Mouse (Mus musculus): ENCODE data around the gene Mrps18c. TPM values are rescaled to one million over a fixed set of nuclear protein-coding genes. Genes with fewer than 3 reads are reported as not detected.

The Mrps18c gene
- polyA plus RNA-seq, 1 experiment from 2014 or later, result 199 TPM

- WGBS, result 90% methylated on average over 4 of the region's 4 CpGs
- Histone ChIP-seq H3K4me1 (ENCODE audit: control insufficient read depth, insufficient read depth, low read length) (no peaks in the 10 kb centered on the region), H3K4me3 (ENCODE audit: low read depth, low read length) (no peak overlapping the region), H3K9ac (ENCODE audit: low read length) (no peak overlapping the region), H3K27me3 (ENCODE audit: control insufficient read depth, insufficient read depth, low read length) (no peaks in the 10 kb centered on the region), H3K27ac (replicated peaks; ENCODE audit: low read depth, low read length) (no peak overlapping the region), H3K4me2 (ENCODE audit: low read depth, severe bottlenecking) (no peak overlapping the region), H3K9me3 (ENCODE audit: control insufficient read depth, low read length) (no peaks in the 10 kb centered on the region), H3K36me3 (ENCODE audit: control insufficient read depth, insufficient read depth, low read length) (peaks cover 11% of the 10 kb centered on the region)
- ATAC-seq (ENCODE audit: insufficient number of reproducible peaks, low FRiP score, low TSS enrichment, low read depth) (no peak), DNase-seq (ENCODE audit: low spot score) (no peak)
Measured at GRCm38 (mm10) chr5:100771575-100771974, 26.9 kb upstream of the Mrps18c start.

GRCm38 (mm10) chr5:100775778-100776404 is 22.5 kb upstream of the Mrps18c start:
- Histone ChIP-seq H3K9ac (ENCODE audit: low read length) (no peak overlapping the region), H3K27me3 (ENCODE audit: control insufficient read depth, insufficient read depth, low read length) (no peaks in the 10 kb centered on the region), H3K27ac (replicated peaks; ENCODE audit: low read depth, low read length) (no peak overlapping the region), H3K9me3 (ENCODE audit: control insufficient read depth, low read length) (no peaks in the 10 kb centered on the region), H3K4me2 (ENCODE audit: low read depth, severe bottlenecking) (no peak overlapping the region), H3K4me1 (ENCODE audit: control insufficient read depth, insufficient read depth, low read length) (no peaks in the 10 kb centered on the region), H3K4me3 (ENCODE audit: low read depth, low read length) (no peak overlapping the region), H3K36me3 (ENCODE audit: control insufficient read depth, insufficient read depth, low read length) (peaks cover 11% of the 10 kb centered on the region)
- WGBS, result 91% methylated on average over 13 of the region's 13 CpGs
- no peak for ATAC-seq (ENCODE audit: insufficient number of reproducible peaks, low FRiP score, low TSS enrichment, low read depth)
- DNase-seq (ENCODE audit: low spot score), result no peak

GRCm38 (mm10) chr5:100776900-100777299 is 21.5 kb upstream of the Mrps18c start:
- ATAC-seq (ENCODE audit: insufficient number of reproducible peaks, low FRiP score, low TSS enrichment, low read depth), result no peak
- H3K9ac ChIP-seq (ENCODE audit: low read length), result no peak overlapping the region
- no peak overlapping the region for H3K27ac ChIP-seq (replicated peaks; ENCODE audit: low read depth, low read length)

GRCm38 (mm10) chr5:100779002-100779401 is 19.4 kb upstream of the Mrps18c start:
- H3K9ac ChIP-seq (ENCODE audit: low read length), result no peak overlapping the region
- peaks cover 10% of the 10 kb centered on the region; the same call in 1 of the 2 replicates for H3K36me3 ChIP-seq (ENCODE audit: control insufficient read depth, insufficient read depth, low read length)
- no peaks in the 10 kb centered on the region for H3K4me1 ChIP-seq (ENCODE audit: control insufficient read depth, insufficient read depth, low read length)
- H3K9me3 ChIP-seq (ENCODE audit: control insufficient read depth, low read length), result no peaks in the 10 kb centered on the region
- H3K27me3 ChIP-seq (ENCODE audit: control insufficient read depth, insufficient read depth, low read length), result no peaks in the 10 kb centered on the region
- ATAC-seq (ENCODE audit: insufficient number of reproducible peaks, low FRiP score, low TSS enrichment, low read depth) (no peak), DNase-seq (ENCODE audit: low spot score) (no peak)
- WGBS, result 93% methylated on average over 13 of the region's 13 CpGs
- H3K27ac ChIP-seq (replicated peaks; ENCODE audit: low read depth, low read length), result no peak overlapping the region
- no peak overlapping the region for H3K4me3 ChIP-seq (ENCODE audit: low read depth, low read length)
- no peak overlapping the region for H3K4me2 ChIP-seq (ENCODE audit: low read depth, severe bottlenecking)

More at GRCm38 (mm10) chr5:100776900-100777299, 21.5 kb upstream of the Mrps18c start:
- H3K9me3 ChIP-seq (ENCODE audit: control insufficient read depth, low read length), result no peaks in the 10 kb centered on the region
- DNase-seq (ENCODE audit: low spot score), result no peak
- WGBS, result 91% methylated on average over 5 of the region's 5 CpGs
- H3K27me3 ChIP-seq (ENCODE audit: control insufficient read depth, insufficient read depth, low read length), result no peaks in the 10 kb centered on the region
- H3K36me3 ChIP-seq (ENCODE audit: control insufficient read depth, insufficient read depth, low read length), result peaks cover 9% of the 10 kb centered on the region
- no peak overlapping the region for H3K4me2 ChIP-seq (ENCODE audit: low read depth, severe bottlenecking)
- H3K4me1 ChIP-seq (ENCODE audit: control insufficient read depth, insufficient read depth, low read length), result no peaks in the 10 kb centered on the region
- no peak overlapping the region for H3K4me3 ChIP-seq (ENCODE audit: low read depth, low read length)

- no peak overlapping the region for H3K4me2 ChIP-seq (ENCODE audit: low read depth, severe bottlenecking)
- DNase-seq (ENCODE audit: low spot score) (no peak), ATAC-seq (ENCODE audit: insufficient number of reproducible peaks, low FRiP score, low TSS enrichment, low read depth) (no peak)
- H3K27ac ChIP-seq (replicated peaks; ENCODE audit: low read depth, low read length), result no peak overlapping the region
- no peak overlapping the region for H3K9ac ChIP-seq (ENCODE audit: low read length)
- H3K27me3 ChIP-seq (ENCODE audit: control insufficient read depth, insufficient read depth, low read length), result no peaks in the 10 kb centered on the region
- no peaks in the 10 kb centered on the region for H3K4me1 ChIP-seq (ENCODE audit: control insufficient read depth, insufficient read depth, low read length)
- 95% methylated on average over 9 of the region's 9 CpGs for WGBS
- no peak overlapping the region for H3K4me3 ChIP-seq (ENCODE audit: low read depth, low read length)
- peaks cover 9% of the 10 kb centered on the region; the same call in 1 of the 2 replicates for H3K36me3 ChIP-seq (ENCODE audit: control insufficient read depth, insufficient read depth, low read length)
- no peaks in the 10 kb centered on the region for H3K9me3 ChIP-seq (ENCODE audit: control insufficient read depth, low read length)
Measured at GRCm38 (mm10) chr5:100787527-100787926, 10.9 kb upstream of the Mrps18c start.

- H3K4me2 ChIP-seq (ENCODE audit: low read depth, severe bottlenecking), result no peak overlapping the region
- H3K9ac ChIP-seq (ENCODE audit: low read length), result no peak overlapping the region
- 92% methylated on average over 7 of the region's 7 CpGs for WGBS
- H3K27ac ChIP-seq (replicated peaks; ENCODE audit: low read depth, low read length), result no peak overlapping the region
- ATAC-seq (ENCODE audit: insufficient number of reproducible peaks, low FRiP score, low TSS enrichment, low read depth), result no peak
- H3K4me3 ChIP-seq (ENCODE audit: low read depth, low read length), result no peak overlapping the region
- H3K27me3 ChIP-seq (ENCODE audit: control insufficient read depth, insufficient read depth, low read length), result no peaks in the 10 kb centered on the region
- peaks cover 2% of the 10 kb centered on the region; the same call in 1 of the 2 replicates for H3K36me3 ChIP-seq (ENCODE audit: control insufficient read depth, insufficient read depth, low read length)
- H3K4me1 ChIP-seq (ENCODE audit: control insufficient read depth, insufficient read depth, low read length), result peaks cover 1% of the 10 kb centered on the region; the same call in 1 of the 2 replicates
- DNase-seq (ENCODE audit: low spot score), result no peak
- H3K9me3 ChIP-seq (ENCODE audit: control insufficient read depth, low read length), result no peaks in the 10 kb centered on the region
Measured at GRCm38 (mm10) chr5:100792261-100792660, 6.2 kb upstream of the Mrps18c start.

- H3K36me3 ChIP-seq (ENCODE audit: control insufficient read depth, insufficient read depth, low read length), result peaks cover 2% of the 10 kb centered on the region; the same call in 1 of the 2 replicates
- H3K4me2 ChIP-seq (ENCODE audit: low read depth, severe bottlenecking), result no peak overlapping the region
- H3K4me1 ChIP-seq (ENCODE audit: control insufficient read depth, insufficient read depth, low read length), result peaks cover 7% of the 10 kb centered on the region; the same call in 1 of the 2 replicates
- H3K27me3 ChIP-seq (ENCODE audit: control insufficient read depth, insufficient read depth, low read length), result no peaks in the 10 kb centered on the region
- 84% methylated on average over 5 of the region's 5 CpGs for WGBS
- no peak for DNase-seq (ENCODE audit: low spot score)
- H3K9me3 ChIP-seq (ENCODE audit: control insufficient read depth, low read length), result no peaks in the 10 kb centered on the region
- H3K9ac ChIP-seq (ENCODE audit: low read length), result no peak overlapping the region
- no peak for ATAC-seq (ENCODE audit: insufficient number of reproducible peaks, low FRiP score, low TSS enrichment, low read depth)
- no peak overlapping the region for H3K4me3 ChIP-seq (ENCODE audit: low read depth, low read length)
- H3K27ac ChIP-seq (replicated peaks; ENCODE audit: low read depth, low read length), result no peak overlapping the region
Measured at GRCm38 (mm10) chr5:100794084-100794483, 4.3 kb upstream of the Mrps18c start.

- 85% methylated on average over 4 of the region's 4 CpGs for WGBS
- no peaks in the 10 kb centered on the region for H3K27me3 ChIP-seq (ENCODE audit: control insufficient read depth, insufficient read depth, low read length)
- H3K9ac ChIP-seq (ENCODE audit: low read length), result no peak overlapping the region
- ATAC-seq (ENCODE audit: insufficient number of reproducible peaks, low FRiP score, low TSS enrichment, low read depth), result no peak
- no peak overlapping the region for H3K27ac ChIP-seq (replicated peaks; ENCODE audit: low read depth, low read length)
- no peak for DNase-seq (ENCODE audit: low spot score)
- H3K4me3 ChIP-seq (ENCODE audit: low read depth, low read length), result no peak overlapping the region
- no peaks in the 10 kb centered on the region for H3K9me3 ChIP-seq (ENCODE audit: control insufficient read depth, low read length)
- H3K36me3 ChIP-seq (ENCODE audit: control insufficient read depth, insufficient read depth, low read length), result 0 out of 2 replicates have a peak, but pooled peaks cover 6% of the 10 kb centered on the region
- H3K4me2 ChIP-seq (ENCODE audit: low read depth, severe bottlenecking), result no peak overlapping the region
- H3K4me1 ChIP-seq (ENCODE audit: control insufficient read depth, insufficient read depth, low read length), result no peaks in the 10 kb centered on the region
Measured at GRCm38 (mm10) chr5:100818341-100818740, 19.9 kb downstream of the Mrps18c start.
